Mouse (Mus musculus) lung, adult 2 months (tissue): ENCODE data around the gene Pcnx3. TPM values are rescaled to one million over a fixed set of nuclear protein-coding genes. Genes with fewer than 3 reads are reported as not detected.
"Not testable (repeated sequence)": the region's sequence is repeated elsewhere in the genome, so short reads cannot be mapped to it uniquely, and the experiment has no call there.

ENCODE experiments used
- DNase-seq: peaks from one replicate; pipeline ENCODE4 v3.0.0; 2022
- H3K4me1 ChIP-seq: fragments of 200-500 bp; 2 replicates; pipeline ENCODE4 v1.6.1; 2011; ENCODE audit warnings: low read length; ENCODE audit not compliant: control insufficient read depth, insufficient read depth
- H3K4me3 ChIP-seq: fragments of 200-500 bp; replicated peaks from 2 replicates; pipeline ENCODE3; 2011; ENCODE audit warnings: low read depth, mild to moderate bottlenecking, control low read depth, low read length; ENCODE audit errors: extremely low read depth
- CTCF ChIP-seq: fragments of 200-500 bp; IDR thresholded peaks from 2 replicates; pipeline ENCODE4 v1.5.1; 2011; ENCODE audit warnings: mild to moderate bottlenecking, low read length, control low read depth; ENCODE audit not compliant: insufficient read depth
- POLR2A ChIP-seq: fragments of 200-500 bp; IDR thresholded peaks from 2 replicates; pipeline ENCODE4 v1.6.1; 2011; ENCODE audit warnings: low read depth, mild to moderate bottlenecking, control low read depth, low read length, borderline replicate concordance; ENCODE audit errors: extremely low read depth
- WGBS: fragments of 180-500 bp; shearing (Covaris S2); methylation state at CpG from one replicate; pipeline ENCODE4 v1.1.7; 2018; 5-methylcytosine and 5-hydroxymethylcytosine counted together
- polyA plus RNA-seq: library from polyadenylated mRNA; depleted of rRNA; stranded (reverse); fragments of >200 nt; gene quantifications from 2 replicates; pipeline ENCODE4 v1.2.3, GENCODE M21; 2012

The Pcnx3 gene
- polyA plus RNA-seq, 1 experiment, result 156 TPM

DNA sequence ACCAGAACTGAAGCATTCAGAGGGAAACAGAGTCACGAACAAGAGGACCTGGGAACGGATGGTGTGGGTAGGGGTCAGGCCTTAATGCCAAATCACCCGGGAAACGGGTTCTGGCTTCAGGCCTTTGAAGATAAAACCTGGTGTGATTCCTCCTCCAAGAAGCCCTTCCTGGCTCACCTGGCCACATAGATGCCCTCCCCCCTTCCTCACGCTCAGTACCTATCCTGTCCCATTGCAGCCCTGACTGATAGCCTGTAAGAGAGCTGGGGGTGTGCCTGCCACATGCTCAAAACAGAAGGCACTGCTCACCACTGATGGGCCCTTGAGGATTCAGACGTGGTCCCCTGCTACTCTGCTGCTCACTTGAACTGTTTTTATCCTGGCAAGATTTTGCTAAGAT is 5.1 kb upstream of the Pcnx3 start:
- no peak for TF ChIP-seq CTCF
- no peak for TF ChIP-seq POLR2A
- WGBS, result 65% methylated on average over 6 of the region's 6 CpGs
- DNase-seq, result no peak
- Histone ChIP-seq H3K4me3 (no peak overlapping the region), H3K4me1 (peaks cover 14% of the 10 kb centered on the region)

DNA sequence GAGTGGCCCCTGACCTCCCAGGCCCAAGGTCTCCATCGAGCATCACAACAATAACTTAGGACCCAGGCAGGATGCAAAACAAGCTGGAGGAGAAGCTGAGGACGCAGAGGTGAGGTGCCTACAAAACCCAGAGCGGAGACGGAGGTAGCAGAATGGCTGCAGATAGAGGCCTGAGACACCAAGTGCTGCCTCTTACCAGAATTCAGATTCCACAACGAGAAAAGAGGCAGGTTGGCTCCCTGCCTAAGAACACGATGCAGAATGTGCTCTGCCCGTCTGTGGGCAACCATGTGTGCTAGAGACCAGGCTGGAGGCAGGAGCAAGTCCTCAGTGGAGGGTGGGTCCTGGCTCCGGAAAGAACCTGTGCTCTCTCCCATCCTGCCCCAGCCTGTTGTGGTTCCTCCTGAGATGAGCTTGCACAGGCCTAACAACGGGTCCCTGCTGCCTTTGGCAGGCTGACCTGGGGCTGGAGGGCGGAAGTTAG is 4.2 kb upstream of the Pcnx3 start:
- WGBS, result 27% methylated on average over 10 of the region's 10 CpGs
- DNase-seq, result no peak

DNA sequence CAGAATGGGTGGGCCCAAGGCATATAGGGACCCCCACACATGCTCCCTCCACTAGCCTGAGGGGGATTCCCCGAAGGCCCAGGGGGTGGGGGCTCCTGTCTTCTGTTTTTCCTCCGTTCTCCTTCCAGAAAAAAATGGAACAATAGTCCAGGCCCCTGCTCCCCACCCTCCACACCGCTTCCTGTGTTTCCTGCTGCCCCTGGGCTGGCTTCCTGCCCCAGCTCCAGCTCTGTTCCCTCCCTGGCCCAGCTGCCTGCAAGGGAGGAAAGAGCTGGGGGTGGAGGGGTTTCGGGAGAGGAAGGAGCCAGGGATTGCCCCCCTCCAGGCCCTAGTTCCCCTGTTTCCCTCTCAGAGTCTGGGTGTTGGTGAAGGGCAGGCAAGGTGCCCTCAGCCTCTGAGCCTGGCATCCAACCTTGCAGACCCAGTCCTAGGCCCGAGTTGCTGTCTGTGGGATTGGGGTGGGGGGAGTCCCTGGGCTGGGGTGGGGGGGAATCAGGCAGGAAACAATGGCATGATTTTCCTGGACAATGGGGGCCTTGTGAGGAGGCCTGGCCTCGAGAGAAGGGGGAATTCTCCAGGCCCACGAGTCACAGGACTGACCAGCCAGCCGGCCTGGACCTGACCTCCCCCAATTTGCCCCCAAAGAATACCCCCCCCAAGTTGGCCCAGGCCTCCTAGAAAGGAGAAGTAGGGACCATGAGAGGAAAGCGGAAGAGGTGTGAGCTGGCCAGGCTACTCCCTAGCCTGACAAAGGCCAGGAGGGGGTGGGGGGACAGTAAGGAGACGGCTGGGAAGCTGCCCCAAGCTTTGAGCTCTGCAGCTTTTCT is 3.6 kb upstream of the Pcnx3 start:
- Histone ChIP-seq H3K4me3 (peak overlapping the region; percentile 97), H3K4me1 (peaks cover 19% of the 10 kb centered on the region)
- TF ChIP-seq CTCF (no peak), POLR2A (no peak)
- 32% methylated on average over 10 of the region's 10 CpGs for WGBS
- DNase-seq, result peak; percentile 50

More for the DNA sequence above, 4.2 kb upstream of the Pcnx3 start:
- peak overlapping the region; percentile 25 for H3K4me3 ChIP-seq
- H3K4me1 ChIP-seq, result peaks cover 14% of the 10 kb centered on the region
- TF ChIP-seq CTCF (no peak), POLR2A (no peak)

DNA sequence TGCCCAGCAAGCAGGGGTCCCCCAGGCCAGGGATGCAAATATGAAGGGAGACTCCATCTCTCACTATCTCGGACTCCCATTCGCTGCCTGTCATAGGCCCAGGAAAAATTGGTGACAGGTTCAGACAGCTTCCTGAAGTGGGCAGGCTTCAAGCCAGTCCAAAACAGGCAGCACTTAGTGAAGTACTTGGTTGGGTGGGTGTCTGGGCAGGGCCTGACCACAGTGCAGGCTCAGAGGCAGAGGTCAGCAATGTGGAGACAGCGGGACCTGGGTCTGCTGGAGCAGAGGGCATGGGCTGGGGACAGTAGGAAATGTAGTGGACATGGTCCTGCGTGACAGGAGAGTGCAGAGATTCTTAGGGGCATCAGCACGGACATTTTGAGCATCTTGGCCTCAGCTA is 2.9 kb upstream of the Pcnx3 start:
- 40% methylated on average over 5 of the region's 5 CpGs for WGBS
- peak; percentile 55; the same call in 1 of the 2 replicates for TF ChIP-seq POLR2A
- no peak for TF ChIP-seq CTCF
- peak; percentile 33 for DNase-seq
- Histone ChIP-seq H3K4me3 (peak overlapping the region; percentile 97), H3K4me1 (peaks cover 20% of the 10 kb centered on the region)

DNA sequence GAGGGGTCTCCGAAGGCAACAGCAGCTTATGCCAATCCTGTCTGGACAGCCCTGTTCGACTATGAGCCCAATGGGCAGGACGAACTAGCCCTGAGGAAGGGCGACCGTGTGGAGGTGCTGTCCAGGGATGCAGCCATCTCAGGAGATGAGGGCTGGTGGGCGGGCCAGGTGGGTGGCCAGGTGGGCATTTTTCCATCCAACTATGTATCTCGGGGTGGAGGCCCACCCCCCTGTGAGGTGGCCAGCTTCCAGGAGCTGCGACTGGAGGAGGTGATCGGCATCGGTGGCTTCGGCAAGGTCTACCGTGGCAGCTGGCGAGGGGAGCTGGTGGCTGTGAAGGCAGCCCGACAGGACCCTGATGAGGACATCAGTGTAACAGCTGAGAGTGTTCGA is 1.6 kb upstream of the Pcnx3 start:
- Histone ChIP-seq H3K4me3 (peak overlapping the region; percentile 97), H3K4me1 (peaks cover 20% of the 10 kb centered on the region)
- DNase-seq, result no peak
- TF ChIP-seq POLR2A (0 out of 2 replicates have a peak, but pooled peaks have one; percentile 6), CTCF (no peak)
- WGBS, result 19% methylated on average over 15 of the region's 15 CpGs

DNA sequence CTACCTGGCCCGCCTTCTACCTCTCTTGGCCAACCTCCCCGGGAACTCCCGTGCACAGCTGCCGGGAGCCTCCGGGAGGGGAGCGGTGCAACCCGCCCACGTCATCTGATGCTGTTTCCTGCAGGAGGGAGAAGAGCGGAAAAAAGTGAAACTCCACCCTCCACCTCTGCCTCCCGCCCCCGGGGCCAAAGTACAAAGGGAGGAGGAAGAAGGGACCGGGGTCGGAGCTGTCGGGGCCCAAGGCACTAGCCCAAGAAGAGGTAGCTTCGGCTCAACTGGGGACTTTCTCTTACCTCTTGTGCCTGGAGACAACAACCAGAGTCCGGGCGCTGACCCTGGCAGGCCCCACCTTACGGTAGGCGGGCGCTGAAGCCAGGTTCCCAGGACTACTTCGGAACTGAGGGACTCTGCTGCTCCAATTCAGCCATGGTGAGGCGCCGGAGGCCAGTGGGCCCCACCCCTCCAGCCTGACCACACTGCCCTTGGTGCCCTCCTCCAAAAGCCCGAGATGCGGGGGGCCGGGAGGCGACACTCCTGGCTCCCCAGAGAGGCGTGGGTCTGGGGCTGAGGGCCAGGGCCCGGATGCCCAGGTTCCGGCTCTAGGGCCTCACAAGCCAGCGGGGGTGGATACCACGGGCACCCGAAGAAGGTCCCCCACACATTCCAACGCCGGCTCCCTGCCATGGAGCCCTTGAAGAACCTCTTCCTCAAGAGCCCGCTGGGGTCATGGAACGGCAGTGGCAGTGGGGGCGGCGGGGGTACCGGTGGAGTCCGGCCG is 1.0 kb upstream of the Pcnx3 start:
- 2% methylated on average over 42 of the region's 42 CpGs for WGBS
- peak overlapping the region; percentile 97 for H3K4me3 ChIP-seq
- H3K4me1 ChIP-seq, result peaks cover 20% of the 10 kb centered on the region
- peak; percentile 90 for DNase-seq
- TF ChIP-seq CTCF (no peak), POLR2A (peak; percentile 83; the same call in 1 of the 2 replicates)

DNA sequence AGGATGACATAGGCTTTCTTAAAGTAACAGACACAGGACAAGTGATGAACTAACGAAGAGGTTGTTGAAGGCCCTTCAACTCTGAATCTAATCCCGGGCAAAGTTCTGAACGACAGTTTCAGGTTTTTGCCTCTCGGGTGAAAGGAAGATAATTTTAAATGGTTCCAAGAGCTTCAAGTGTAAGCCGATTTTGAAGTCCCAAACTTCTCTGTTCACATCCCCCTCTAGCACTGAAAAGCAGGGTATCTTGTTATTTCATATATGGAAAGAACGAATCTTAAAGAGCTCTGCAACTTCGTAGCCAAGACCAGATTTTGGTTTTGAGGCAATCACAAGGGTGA is 350 bp upstream of the Pcnx3 start:
- no peak for DNase-seq
- WGBS, result under 1% methylated on average over 7 of the region's 7 CpGs
- H3K4me3 ChIP-seq, result peak overlapping the region; percentile 97

DNA sequence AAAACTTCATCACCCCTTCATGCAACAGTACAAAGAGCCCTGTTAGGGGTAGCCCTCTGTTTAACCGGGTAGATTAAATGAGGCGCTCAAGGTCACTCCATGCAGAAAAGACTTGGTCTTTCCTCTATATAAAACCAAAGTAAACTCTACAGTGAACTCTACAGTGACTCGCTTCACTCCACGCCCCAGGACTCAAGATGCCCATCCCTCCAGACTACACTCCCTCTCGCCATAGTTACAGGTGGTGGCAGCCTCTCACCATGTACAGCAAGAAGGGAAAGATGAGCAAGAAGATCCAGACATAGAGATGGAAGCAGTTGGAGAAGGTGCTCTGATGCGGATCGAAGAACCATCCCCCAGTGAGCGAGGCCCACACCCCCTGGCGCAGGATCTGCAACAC is 970 bp downstream of the Pcnx3 start:
- Histone ChIP-seq H3K4me3 (peak overlapping the region; percentile 97), H3K4me1 (peaks cover 11% of the 10 kb centered on the region; the same call in 1 of the 2 replicates)
- DNase-seq, result no peak
- TF ChIP-seq CTCF (no peak), POLR2A (no peak)
- 21% methylated on average over 9 of the region's 9 CpGs for WGBS

More for the DNA sequence above, 350 bp upstream of the Pcnx3 start:
- TF ChIP-seq POLR2A, result no peak
- TF ChIP-seq CTCF, result no peak
- H3K4me1 ChIP-seq, result peaks cover 20% of the 10 kb centered on the region

DNA sequence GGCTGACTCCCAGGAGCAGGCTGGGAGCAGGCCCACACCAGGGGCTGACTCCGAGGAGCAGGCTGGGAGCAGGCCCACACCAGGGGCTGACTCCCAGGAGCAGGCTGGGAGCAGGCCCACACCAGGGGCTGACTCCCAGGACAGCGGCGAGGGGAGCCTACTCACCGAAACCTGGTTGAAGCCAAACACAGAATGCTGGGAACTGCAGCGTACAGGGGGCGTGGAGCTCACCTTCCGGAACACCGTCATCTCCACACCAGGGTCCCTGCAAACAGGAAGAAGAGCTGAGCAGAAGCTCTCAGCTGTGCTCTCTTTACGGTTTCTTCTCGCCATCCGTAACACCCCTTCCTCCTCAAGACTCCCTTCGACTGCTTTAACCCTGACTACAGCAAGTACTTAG is 1.8 kb downstream of the Pcnx3 start:
- DNase-seq, H3K4me3 ChIP-seq: not testable (repeated sequence)
- 92% methylated on average over 12 of the region's 12 CpGs for WGBS
- H3K4me1 ChIP-seq, result peaks cover 11% of the 10 kb centered on the region; the same call in 1 of the 2 replicates
